ENCODE assay signal across 9 mouse cellular contexts in the genomic region with DNA sequence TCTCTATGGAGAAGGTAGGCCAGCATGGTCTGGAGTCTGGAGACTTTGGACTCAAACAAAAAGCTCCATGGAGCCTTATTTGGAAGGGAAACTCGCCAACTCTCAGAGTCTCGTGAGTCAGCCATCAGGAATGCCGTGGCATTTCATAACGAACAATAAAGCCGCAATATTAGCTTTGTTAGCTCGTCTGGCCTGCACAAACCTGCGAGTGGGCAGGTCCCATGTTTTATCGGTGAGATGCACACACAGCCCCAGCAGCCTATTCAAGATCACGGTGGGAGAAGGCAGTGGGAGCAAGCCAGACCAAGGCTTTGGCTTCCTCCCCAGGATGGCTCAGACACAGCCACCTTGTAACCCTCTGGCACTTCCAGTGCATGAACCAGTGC.
DNase-seq lines count a peak whose midpoint lies in the region; ATAC-seq and TF ChIP-seq lines count a peak whose summit lies in the region.
"Had no signal": no experiment of that assay in that cellular context is flagged by ENCODE, and none has a peak within 500 bp of the region (broad histone marks: within the 10 kb centered on the region; RNA-seq: fewer than 3 reads in every experiment).

No protein-coding gene starts in this region.

- no peaks in the 10 kb centered on the region for H3K27me3 ChIP-seq in heart, embryonic 15.5 days
- H3K27me3 ChIP-seq in myocyte (ENCODE audit: control insufficient read depth, insufficient read depth, insufficient read length), result no peaks in the 10 kb centered on the region
- peaks cover 5% of the 10 kb centered on the region; the same call in 1 of the 2 replicates for H3K27me3 ChIP-seq in liver, embryonic 12.5 days (replicated peaks)
- H3K27me3 ChIP-seq: CH12.LX had no signal

- ATAC-seq in heart, embryonic 15.5 days (replicated peaks; ENCODE audit: insufficient number of reproducible peaks, insufficient read depth, low FRiP score, low read depth), result no peak; the same call in 1 of the 2 replicates
- no peak for ATAC-seq in liver, embryonic 12.5 days

- H3K9me3 ChIP-seq in heart, embryonic 15.5 days (replicated peaks), result no peaks in the 10 kb centered on the region
- no peaks in the 10 kb centered on the region for H3K9me3 ChIP-seq in liver, embryonic 12.5 days (replicated peaks)

- no peak overlapping the region for H3K9ac ChIP-seq in heart, embryonic 15.5 days
- no peak overlapping the region for H3K9ac ChIP-seq in liver, embryonic 12.5 days

- H3K27ac ChIP-seq in heart, embryonic 15.5 days, result peak overlapping the region; percentile 67
- H3K27ac ChIP-seq in liver, embryonic 12.5 days, result no peak overlapping the region

- H3K4me3 ChIP-seq in heart, embryonic 15.5 days, result no peak overlapping the region
- no peak overlapping the region for H3K4me3 ChIP-seq in myocyte
- H3K4me3 ChIP-seq in liver, embryonic 12.5 days, result no peak overlapping the region

- no peaks in the 10 kb centered on the region for H3K79me2 ChIP-seq in myocyte (ENCODE audit: control insufficient read depth, insufficient read depth)

- peak; percentile 71 for DNase-seq in gastrocnemius, adult 18-20 months (ENCODE audit: low spot score)
- DNase-seq in gastrocnemius, postnatal 4 days (ENCODE audit: low spot score in 2 of 2), result no peak
- peak; percentile 58 for DNase-seq in cerebellum, adult 8-10 months
- no peak for DNase-seq in frontal cortex, postnatal 36 days (ENCODE audit: low spot score in 2 of 2)
- DNase-seq in natural killer cell, adult 2 months (ENCODE audit: low spot score in 2 of 2), result no peak

- peaks cover 18% of the 10 kb centered on the region for H3K4me1 ChIP-seq in heart, embryonic 15.5 days (replicated peaks)
- no peaks in the 10 kb centered on the region for H3K4me1 ChIP-seq in liver, embryonic 12.5 days

- no peaks in the 10 kb centered on the region for H3K36me3 ChIP-seq in heart, embryonic 15.5 days
- no peaks in the 10 kb centered on the region for H3K36me3 ChIP-seq in myocyte (ENCODE audit: control insufficient read depth, insufficient read depth)
- no peaks in the 10 kb centered on the region for H3K36me3 ChIP-seq in liver, embryonic 12.5 days

- 40% methylated on average over 9 of the region's 9 CpGs for WGBS in heart, embryonic 15.5 days
- 60% methylated on average over 9 of the region's 9 CpGs for WGBS in liver, embryonic 12.5 days (ENCODE audit: insufficient replicate concordance)

- TF ChIP-seq POLR2A in myocyte (IDR thresholded peaks at IDR 0.05; ENCODE audit: insufficient read length, low read depth), result no peak

- H3ac ChIP-seq in myocyte (ENCODE audit: control insufficient read depth, insufficient read length), result no peak overlapping the region

- H3K4me2 ChIP-seq in heart, embryonic 15.5 days, result no peak overlapping the region
- peak overlapping the region; percentile 64 for H3K4me2 ChIP-seq in myocyte (ENCODE audit: low read depth)
- H3K4me2 ChIP-seq in liver, embryonic 12.5 days, result no peak overlapping the region

TF ChIP-seq in myocyte, 11 proteins besides CTCF, POLR2A, EP300 and RAD21:
- TF ChIP-seq MYOD1 (IDR thresholded peaks at IDR 0.05; ENCODE audit: control insufficient read depth in 1 of 3, insufficient read length in 2 of 3, low read depth in 2 of 3), result no peak
- peak; percentile 37; the same call in 1 of the 2 replicates for TF ChIP-seq CEBPB (IDR thresholded peaks at IDR 0.05; ENCODE audit: insufficient read depth, poor library complexity, severe bottlenecking)
- peak; percentile 60 for TF ChIP-seq SRF (IDR thresholded peaks at IDR 0.05; ENCODE audit: control insufficient read depth, insufficient read length, low read depth)

Comparison
In these comparisons a context has a peak if more than half of its experiments do, and no peak if none do; other contexts are left out.
1. DNase-seq: peak in gastrocnemius, adult 18-20 months (single experiment) and cerebellum, adult 8-10 months (single experiment); none in gastrocnemius, postnatal 4 days (0 of 2), frontal cortex, postnatal 36 days (0 of 2) and natural killer cell, adult 2 months (0 of 2).